Mouse (Mus musculus) left cerebral cortex, postnatal 25 days (tissue): ENCODE measurements around the gene Serinc5. TPM values are rescaled to one million over a fixed set of nuclear protein-coding genes. Genes with fewer than 3 reads are reported as not detected.
A peak's percentile ranks its signal among the peaks of the same experiment; 100 is the strongest.
"Not testable (repeated sequence)": the region's sequence is repeated elsewhere in the genome, so short reads cannot be mapped to it uniquely, and the experiment has no call there.

Source experiments
- DNase-seq, 2 experiments: peaks; one replicate each; pipeline ENCODE4 v3.0.0; 2022; ENCODE audit warnings: low spot score in 2 of 2, mixed read lengths in 1 of 2
- intact Hi-C: fragments of 180-260 bp; cut with DNase I; formaldehyde crosslinking; loops from one replicate; pipeline ENCODE4 v1.15.1; 2025
- total RNA-seq, 2 experiments: library from RNA; stranded (reverse); gene quantifications; 2 replicates each; pipeline ENCODE4 v1.2.3; 2021

Gene Serinc5
- total RNA-seq, 2 experiments from 2014 or later = 56.3 to 71.3 TPM

GRCm38 (mm10) chr13:92652498-92652897 is 41.6 kb downstream of the Serinc5 start:
- DNase-seq = no peak
- intact Hi-C loops = no loop called here

GRCm38 (mm10) chr13:92653283-92653682 is 42.4 kb downstream of the Serinc5 start:
- intact Hi-C loops = no loop called here
- no peak for DNase-seq

- peak in 1 of 2 experiments; percentile 68 for DNase-seq
- intact Hi-C loops = no loop called here
Observed at GRCm38 (mm10) chr13:92656815-92657513, 46.1 kb downstream of the Serinc5 start.

GRCm38 (mm10) chr13:92659611-92660010 is 48.7 kb downstream of the Serinc5 start:
- no peak for DNase-seq
- intact Hi-C loops = no loop called here

- intact Hi-C loops = no loop called here
- DNase-seq = no peak
Observed at GRCm38 (mm10) chr13:92662555-92663286, 51.8 kb downstream of the Serinc5 start.

- no peak for DNase-seq
- intact Hi-C loops = no loop called here
Observed at GRCm38 (mm10) chr13:92665008-92665407, 54.1 kb downstream of the Serinc5 start.

GRCm38 (mm10) chr13:92668214-92668985 is 57.5 kb downstream of the Serinc5 start:
- DNase-seq = peak in 1 of 2 experiments; percentile 77
- intact Hi-C loops = loop anchor here (1.0 kb wide), 1 partner anchor 29 kb away; no protein-coding TSS in a partner anchor

- no peak for DNase-seq
- intact Hi-C loops = no loop called here
Observed at GRCm38 (mm10) chr13:92671727-92672126, 60.8 kb downstream of the Serinc5 start.

- no peak for DNase-seq
- intact Hi-C loops = no loop called here
Observed at GRCm38 (mm10) chr13:92674676-92675075, 63.8 kb downstream of the Serinc5 start.

- no peak for DNase-seq
- intact Hi-C loops = no loop called here
Observed at GRCm38 (mm10) chr13:92675308-92675707, 64.4 kb downstream of the Serinc5 start.

- intact Hi-C loops = no loop called here
- DNase-seq = peak in 1 of 2 experiments; percentile 59
Observed at GRCm38 (mm10) chr13:92675897-92676584, 65.2 kb downstream of the Serinc5 start.

GRCm38 (mm10) chr13:92677656-92678055 is 66.8 kb downstream of the Serinc5 start:
- intact Hi-C loops = no loop called here
- no peak for DNase-seq

- intact Hi-C loops = no loop called here
- DNase-seq = no peak
Observed at GRCm38 (mm10) chr13:92679661-92680060, 68.8 kb downstream of the Serinc5 start.

- DNase-seq = no peak
- intact Hi-C loops = no loop called here
Observed at GRCm38 (mm10) chr13:92681541-92681940, 70.7 kb downstream of the Serinc5 start.

- DNase-seq = no peak
- intact Hi-C loops = no loop called here
Observed at GRCm38 (mm10) chr13:92682833-92683232, 71.9 kb downstream of the Serinc5 start.

GRCm38 (mm10) chr13:92683464-92683863 is 72.6 kb downstream of the Serinc5 start:
- no peak for DNase-seq
- intact Hi-C loops = no loop called here

- DNase-seq = no peak
- intact Hi-C loops = no loop called here
Observed at GRCm38 (mm10) chr13:92684310-92684709, 73.4 kb downstream of the Serinc5 start.

GRCm38 (mm10) chr13:92685273-92685672 is 74.4 kb downstream of the Serinc5 start:
- intact Hi-C loops = no loop called here
- peak; percentile 23 to 69 for DNase-seq

- intact Hi-C loops = not testable (repeated sequence)
Observed at GRCm38 (mm10) chr13:92687151-92687550, 76.3 kb downstream of the Serinc5 start.

GRCm38 (mm10) chr13:92689061-92689460 is 78.2 kb downstream of the Serinc5 start:
- no peak for DNase-seq
- intact Hi-C loops = no loop called here

More at GRCm38 (mm10) chr13:92687151-92687550, 76.3 kb downstream of the Serinc5 start:
- not testable (repeated sequence) for DNase-seq
